Mouse (Mus musculus): ENCODE data around the gene Wdr18. TPM values are rescaled to one million over a fixed set of nuclear protein-coding genes. Genes with fewer than 3 reads are reported as not detected.

Gene Wdr18
- polyA plus RNA-seq, 1 experiment from 2014 or later = 107 TPM

GRCm38 (mm10) chr10:79997034-79997760 is 37.2 kb downstream of the Wdr18 start:
- WGBS = 1% methylated on average over 35 of the region's 35 CpGs
- H3K27me3 ChIP-seq (ENCODE audit: control insufficient read depth, insufficient read depth, low read length) = no peaks in the 10 kb centered on the region
- no peaks in the 10 kb centered on the region for H3K9me3 ChIP-seq (ENCODE audit: control insufficient read depth, low read depth, low read length)
- peaks cover 8% of the 10 kb centered on the region for H3K4me1 ChIP-seq (ENCODE audit: control insufficient read depth, insufficient read depth, low read length)
- no peak overlapping the region; the same call in 1 of the 2 replicates for H3K27ac ChIP-seq (ENCODE audit: low read length)
- peak overlapping the region; percentile 45 for H3K4me3 ChIP-seq (ENCODE audit: low read depth, low read length)
- ATAC-seq (ENCODE audit: insufficient number of reproducible peaks, insufficient read depth, low FRiP score, low read depth) = peak; percentile 40; the same call in 1 of the 2 replicates
- H3K9ac ChIP-seq (replicated peaks; ENCODE audit: low read depth, low read length) = no peak overlapping the region
- peak overlapping the region; percentile 74 for H3K4me2 ChIP-seq (replicated peaks; ENCODE audit: low read depth, low read length)
- H3K36me3 ChIP-seq (ENCODE audit: control insufficient read depth, insufficient read depth, low read length) = peaks cover 25% of the 10 kb centered on the region

- Histone ChIP-seq H3K9me3 (ENCODE audit: control insufficient read depth, low read depth, low read length) (no peaks in the 10 kb centered on the region), H3K27me3 (ENCODE audit: control insufficient read depth, insufficient read depth, low read length) (no peaks in the 10 kb centered on the region), H3K4me1 (ENCODE audit: control insufficient read depth, insufficient read depth, low read length) (peaks cover 8% of the 10 kb centered on the region), H3K4me3 (ENCODE audit: low read depth, low read length) (peak overlapping the region; percentile 45), H3K27ac (ENCODE audit: low read length) (no peak overlapping the region), H3K4me2 (replicated peaks; ENCODE audit: low read depth, low read length) (peak overlapping the region; percentile 74), H3K36me3 (ENCODE audit: control insufficient read depth, insufficient read depth, low read length) (peaks cover 21% of the 10 kb centered on the region), H3K9ac (replicated peaks; ENCODE audit: low read depth, low read length) (no peak overlapping the region)
- 10% methylated on average over 15 of the region's 15 CpGs for WGBS
- no peak; the same call in 1 of the 2 replicates for ATAC-seq (ENCODE audit: insufficient number of reproducible peaks, insufficient read depth, low FRiP score, low read depth)
Observed at GRCm38 (mm10) chr10:79997819-79998218, 37.9 kb downstream of the Wdr18 start.

GRCm38 (mm10) chr10:80001945-80002344 is 42.0 kb downstream of the Wdr18 start:
- ATAC-seq (ENCODE audit: insufficient number of reproducible peaks, insufficient read depth, low FRiP score, low read depth) = no peak
- no peak overlapping the region for H3K4me2 ChIP-seq (replicated peaks; ENCODE audit: low read depth, low read length)
- H3K4me1 ChIP-seq (ENCODE audit: control insufficient read depth, insufficient read depth, low read length) = peaks cover 11% of the 10 kb centered on the region
- no peak overlapping the region for H3K4me3 ChIP-seq (ENCODE audit: low read depth, low read length)
- no peak overlapping the region for H3K9ac ChIP-seq (replicated peaks; ENCODE audit: low read depth, low read length)
- no peaks in the 10 kb centered on the region for H3K27me3 ChIP-seq (ENCODE audit: control insufficient read depth, insufficient read depth, low read length)
- no peak overlapping the region for H3K27ac ChIP-seq (ENCODE audit: low read length)
- 61% methylated on average over 9 of the region's 9 CpGs for WGBS
- H3K36me3 ChIP-seq (ENCODE audit: control insufficient read depth, insufficient read depth, low read length) = no peaks in the 10 kb centered on the region
- no peaks in the 10 kb centered on the region for H3K9me3 ChIP-seq (ENCODE audit: control insufficient read depth, low read depth, low read length)

GRCm38 (mm10) chr10:80002829-80003228 is 42.9 kb downstream of the Wdr18 start:
- H3K27ac ChIP-seq (ENCODE audit: low read length) = no peak overlapping the region
- H3K36me3 ChIP-seq (ENCODE audit: control insufficient read depth, insufficient read depth, low read length) = no peaks in the 10 kb centered on the region
- no peaks in the 10 kb centered on the region for H3K9me3 ChIP-seq (ENCODE audit: control insufficient read depth, low read depth, low read length)
- no peak overlapping the region for H3K9ac ChIP-seq (replicated peaks; ENCODE audit: low read depth, low read length)
- WGBS = 39% methylated on average over 21 of the region's 21 CpGs
- no peaks in the 10 kb centered on the region for H3K27me3 ChIP-seq (ENCODE audit: control insufficient read depth, insufficient read depth, low read length)
- no peak overlapping the region for H3K4me2 ChIP-seq (replicated peaks; ENCODE audit: low read depth, low read length)
- no peak overlapping the region for H3K4me3 ChIP-seq (ENCODE audit: low read depth, low read length)
- ATAC-seq (ENCODE audit: insufficient number of reproducible peaks, insufficient read depth, low FRiP score, low read depth) = no peak
- H3K4me1 ChIP-seq (ENCODE audit: control insufficient read depth, insufficient read depth, low read length) = peaks cover 6% of the 10 kb centered on the region

GRCm38 (mm10) chr10:80003374-80004232 is 43.7 kb downstream of the Wdr18 start:
- 0 out of 2 replicates have a peak, but pooled peaks cover 3% of the 10 kb centered on the region for H3K4me1 ChIP-seq (ENCODE audit: control insufficient read depth, insufficient read depth, low read length)
- H3K4me3 ChIP-seq (ENCODE audit: low read depth, low read length) = no peak overlapping the region
- H3K27ac ChIP-seq (ENCODE audit: low read length) = no peak overlapping the region
- no peaks in the 10 kb centered on the region for H3K27me3 ChIP-seq (ENCODE audit: control insufficient read depth, insufficient read depth, low read length)
- WGBS = 68% methylated on average over 9 of the region's 9 CpGs
- no peaks in the 10 kb centered on the region for H3K36me3 ChIP-seq (ENCODE audit: control insufficient read depth, insufficient read depth, low read length)
- ATAC-seq (ENCODE audit: insufficient number of reproducible peaks, insufficient read depth, low FRiP score, low read depth) = no peak
- no peak overlapping the region for H3K4me2 ChIP-seq (replicated peaks; ENCODE audit: low read depth, low read length)
- H3K9ac ChIP-seq (replicated peaks; ENCODE audit: low read depth, low read length) = no peak overlapping the region
- no peaks in the 10 kb centered on the region for H3K9me3 ChIP-seq (ENCODE audit: control insufficient read depth, low read depth, low read length)

- WGBS = 88% methylated on average over 8 of the region's 8 CpGs
- H3K9me3 ChIP-seq (ENCODE audit: control insufficient read depth, low read depth, low read length) = no peaks in the 10 kb centered on the region
- H3K36me3 ChIP-seq (ENCODE audit: control insufficient read depth, insufficient read depth, low read length) = no peaks in the 10 kb centered on the region
- H3K4me3 ChIP-seq (ENCODE audit: low read depth, low read length) = no peak overlapping the region
- no peak overlapping the region for H3K27ac ChIP-seq (ENCODE audit: low read length)
- no peak overlapping the region for H3K9ac ChIP-seq (replicated peaks; ENCODE audit: low read depth, low read length)
- no peak for ATAC-seq (ENCODE audit: insufficient number of reproducible peaks, insufficient read depth, low FRiP score, low read depth)
- no peak overlapping the region for H3K4me2 ChIP-seq (replicated peaks; ENCODE audit: low read depth, low read length)
- H3K4me1 ChIP-seq (ENCODE audit: control insufficient read depth, insufficient read depth, low read length) = 0 out of 2 replicates have a peak, but pooled peaks cover 3% of the 10 kb centered on the region
- H3K27me3 ChIP-seq (ENCODE audit: control insufficient read depth, insufficient read depth, low read length) = no peaks in the 10 kb centered on the region
Observed at GRCm38 (mm10) chr10:80004233-80004705, 44.3 kb downstream of the Wdr18 start.

- whole genome bisulfite sequencing = 84% methylated on average over 6 of the region's 6 CpGs
Observed at GRCm38 (mm10) chr10:80011740-80012139, 51.8 kb downstream of the Wdr18 start.

GRCm38 (mm10) chr10:80013609-80014008 is 53.7 kb downstream of the Wdr18 start:
- ATAC-seq (ENCODE audit: insufficient number of reproducible peaks, insufficient read depth, low FRiP score, low read depth) = no peak
- WGBS = 46% methylated on average over 25 of the region's 25 CpGs
- H3K36me3 ChIP-seq (ENCODE audit: control insufficient read depth, insufficient read depth, low read length) = no peaks in the 10 kb centered on the region
- H3K4me1 ChIP-seq (ENCODE audit: control insufficient read depth, insufficient read depth, low read length) = peaks cover 2% of the 10 kb centered on the region; the same call in 1 of the 2 replicates
- H3K9me3 ChIP-seq (ENCODE audit: control insufficient read depth, low read depth, low read length) = peaks cover 10% of the 10 kb centered on the region
- no peak overlapping the region for H3K4me3 ChIP-seq (ENCODE audit: low read depth, low read length)
- no peak overlapping the region for H3K4me2 ChIP-seq (replicated peaks; ENCODE audit: low read depth, low read length)
- H3K27ac ChIP-seq (ENCODE audit: low read length) = no peak overlapping the region
- H3K9ac ChIP-seq (replicated peaks; ENCODE audit: low read depth, low read length) = no peak overlapping the region
- peaks cover 21% of the 10 kb centered on the region for H3K27me3 ChIP-seq (ENCODE audit: control insufficient read depth, insufficient read depth, low read length)

More at GRCm38 (mm10) chr10:80011740-80012139, 51.8 kb downstream of the Wdr18 start:
- no peak for ATAC-seq (ENCODE audit: insufficient number of reproducible peaks, insufficient read depth, low FRiP score, low read depth)
- H3K9ac ChIP-seq (replicated peaks; ENCODE audit: low read depth, low read length) = no peak overlapping the region
- H3K4me3 ChIP-seq (ENCODE audit: low read depth, low read length) = no peak overlapping the region
- no peaks in the 10 kb centered on the region for H3K36me3 ChIP-seq (ENCODE audit: control insufficient read depth, insufficient read depth, low read length)
- H3K27ac ChIP-seq (ENCODE audit: low read length) = no peak overlapping the region
- H3K4me2 ChIP-seq (replicated peaks; ENCODE audit: low read depth, low read length) = no peak overlapping the region
- H3K27me3 ChIP-seq (ENCODE audit: control insufficient read depth, insufficient read depth, low read length) = peaks cover 21% of the 10 kb centered on the region
- H3K9me3 ChIP-seq (ENCODE audit: control insufficient read depth, low read depth, low read length) = peaks cover 10% of the 10 kb centered on the region
- no peaks in the 10 kb centered on the region for H3K4me1 ChIP-seq (ENCODE audit: control insufficient read depth, insufficient read depth, low read length)
